Mouse (Mus musculus): ENCODE results near the gene Psmd9. TPM values are rescaled to one million over a fixed set of nuclear protein-coding genes. Genes with fewer than 3 reads are reported as not detected.

Gene Psmd9
- polyA plus RNA-seq (2014; fragmentation: Nextera tagmentation; extraction: Ambion mirVana): 52.5 and 63.5 TPM in 2 replicates

- WGBS: 87% methylated on average over 5 of the region's 5 CpGs
- Histone ChIP-seq H3K4me2 (ENCODE audit: low read length) (no peak within 1 kb of the TSS), H3K9me3 (replicated peaks; ENCODE audit: control insufficient read depth, low read length) (no peaks in the 10 kb centered on the region), H3K27me3 (replicated peaks; ENCODE audit: control insufficient read depth, insufficient read depth, low read length) (no peaks in the 10 kb centered on the region), H3K9ac (ENCODE audit: low read length) (no peak within 1 kb of the TSS), H3K4me1 (ENCODE audit: control insufficient read depth, insufficient read depth, low read length) (peaks cover 3% of the 10 kb centered on the region; the same call in 1 of the 2 replicates), H3K27ac (ENCODE audit: low read depth, low read length) (no peak within 1 kb of the TSS), H3K36me3 (ENCODE audit: control insufficient read depth, insufficient read depth, low read length) (peaks cover 26% of the 10 kb centered on the region), H3K4me3 (ENCODE audit: low read depth, low read length) (no peak within 1 kb of the TSS)
- DNase-seq (ENCODE audit: low spot score): no peak
- ATAC-seq: no peak
These were observed at the start of gene Psmd9 for GRCm38 (mm10) chr5:123169284-123169683. Gene Psmd9 (plus strand): TSS chr5:123169413.

- Histone ChIP-seq H3K9me3 (replicated peaks; ENCODE audit: control insufficient read depth, low read length) (no peaks in the 10 kb centered on the region), H3K9ac (ENCODE audit: low read length) (no peak overlapping the region), H3K4me1 (ENCODE audit: control insufficient read depth, insufficient read depth, low read length) (no peaks in the 10 kb centered on the region), H3K27ac (ENCODE audit: low read depth, low read length) (no peak overlapping the region), H3K36me3 (ENCODE audit: control insufficient read depth, insufficient read depth, low read length) (0 out of 2 replicates have a peak, but pooled peaks cover 8% of the 10 kb centered on the region), H3K27me3 (replicated peaks; ENCODE audit: control insufficient read depth, insufficient read depth, low read length) (no peaks in the 10 kb centered on the region), H3K4me3 (ENCODE audit: low read depth, low read length) (no peak overlapping the region), H3K4me2 (ENCODE audit: low read length) (no peak overlapping the region)
- WGBS: 59% methylated on average over 7 of the region's 7 CpGs
- no peak for ATAC-seq
- DNase-seq (ENCODE audit: low spot score): no peak
These were observed 48.5 kb upstream of the Psmd9 start for GRCm38 (mm10) chr5:123120624-123121215.

- ATAC-seq (no peak), DNase-seq (ENCODE audit: low spot score) (no peak)
- H3K4me2 ChIP-seq (ENCODE audit: low read length): no peak overlapping the region
- no peaks in the 10 kb centered on the region for H3K9me3 ChIP-seq (replicated peaks; ENCODE audit: control insufficient read depth, low read length)
- no peaks in the 10 kb centered on the region for H3K27me3 ChIP-seq (replicated peaks; ENCODE audit: control insufficient read depth, insufficient read depth, low read length)
- WGBS: 95% methylated on average over 4 of the region's 4 CpGs
- no peak overlapping the region for H3K9ac ChIP-seq (ENCODE audit: low read length)
- no peak overlapping the region for H3K27ac ChIP-seq (ENCODE audit: low read depth, low read length)
- H3K4me3 ChIP-seq (ENCODE audit: low read depth, low read length): no peak overlapping the region
- 0 out of 2 replicates have a peak, but pooled peaks cover 22% of the 10 kb centered on the region for H3K36me3 ChIP-seq (ENCODE audit: control insufficient read depth, insufficient read depth, low read length)
- H3K4me1 ChIP-seq (ENCODE audit: control insufficient read depth, insufficient read depth, low read length): no peaks in the 10 kb centered on the region
These were observed 47.0 kb upstream of the Psmd9 start for GRCm38 (mm10) chr5:123122181-123122580.

GRCm38 (mm10) chr5:123125105-123125504, 44.1 kb upstream of the Psmd9 start:
- no peak overlapping the region for H3K9ac ChIP-seq (ENCODE audit: low read length)
- H3K4me3 ChIP-seq (ENCODE audit: low read depth, low read length): no peak overlapping the region
- DNase-seq (ENCODE audit: low spot score) (no peak), ATAC-seq (no peak)
- H3K9me3 ChIP-seq (replicated peaks; ENCODE audit: control insufficient read depth, low read length): no peaks in the 10 kb centered on the region
- no peaks in the 10 kb centered on the region for H3K27me3 ChIP-seq (replicated peaks; ENCODE audit: control insufficient read depth, insufficient read depth, low read length)
- H3K27ac ChIP-seq (ENCODE audit: low read depth, low read length): no peak overlapping the region
- H3K4me2 ChIP-seq (ENCODE audit: low read length): no peak overlapping the region
- H3K4me1 ChIP-seq (ENCODE audit: control insufficient read depth, insufficient read depth, low read length): no peaks in the 10 kb centered on the region
- H3K36me3 ChIP-seq (ENCODE audit: control insufficient read depth, insufficient read depth, low read length): peaks cover 41% of the 10 kb centered on the region
- 89% methylated on average over 6 of the region's 6 CpGs for WGBS

- Histone ChIP-seq H3K27ac (ENCODE audit: low read depth, low read length) (no peak overlapping the region), H3K4me3 (ENCODE audit: low read depth, low read length) (no peak overlapping the region), H3K9ac (ENCODE audit: low read length) (no peak overlapping the region), H3K36me3 (ENCODE audit: control insufficient read depth, insufficient read depth, low read length) (peaks cover 48% of the 10 kb centered on the region), H3K9me3 (replicated peaks; ENCODE audit: control insufficient read depth, low read length) (no peaks in the 10 kb centered on the region), H3K4me2 (ENCODE audit: low read length) (no peak overlapping the region), H3K4me1 (ENCODE audit: control insufficient read depth, insufficient read depth, low read length) (no peaks in the 10 kb centered on the region), H3K27me3 (replicated peaks; ENCODE audit: control insufficient read depth, insufficient read depth, low read length) (no peaks in the 10 kb centered on the region)
- no peak for ATAC-seq
- 89% methylated on average over 18 of the region's 18 CpGs for WGBS
- no peak for DNase-seq (ENCODE audit: low spot score)
These were observed 43.4 kb upstream of the Psmd9 start for GRCm38 (mm10) chr5:123125638-123126406.

GRCm38 (mm10) chr5:123127031-123127430, 42.2 kb upstream of the Psmd9 start:
- ATAC-seq (no peak), DNase-seq (ENCODE audit: low spot score) (no peak)
- no peak overlapping the region for H3K4me2 ChIP-seq (ENCODE audit: low read length)
- no peaks in the 10 kb centered on the region for H3K9me3 ChIP-seq (replicated peaks; ENCODE audit: control insufficient read depth, low read length)
- WGBS: 71% methylated on average over 6 of the region's 6 CpGs
- H3K36me3 ChIP-seq (ENCODE audit: control insufficient read depth, insufficient read depth, low read length): peaks cover 58% of the 10 kb centered on the region
- H3K4me3 ChIP-seq (ENCODE audit: low read depth, low read length): no peak overlapping the region
- H3K27ac ChIP-seq (ENCODE audit: low read depth, low read length): no peak overlapping the region
- no peaks in the 10 kb centered on the region for H3K27me3 ChIP-seq (replicated peaks; ENCODE audit: control insufficient read depth, insufficient read depth, low read length)
- peaks cover 2% of the 10 kb centered on the region for H3K4me1 ChIP-seq (ENCODE audit: control insufficient read depth, insufficient read depth, low read length)
- H3K9ac ChIP-seq (ENCODE audit: low read length): no peak overlapping the region

GRCm38 (mm10) chr5:123128426-123129169, 40.6 kb upstream of the Psmd9 start:
- no peak overlapping the region for H3K9ac ChIP-seq (ENCODE audit: low read length)
- 61% methylated on average over 10 of the region's 10 CpGs for whole genome bisulfite sequencing
- peaks cover 65% of the 10 kb centered on the region for H3K36me3 ChIP-seq (ENCODE audit: control insufficient read depth, insufficient read depth, low read length)
- DNase-seq (ENCODE audit: low spot score) (no peak), ATAC-seq (no peak)
- H3K9me3 ChIP-seq (replicated peaks; ENCODE audit: control insufficient read depth, low read length): no peaks in the 10 kb centered on the region
- H3K27me3 ChIP-seq (replicated peaks; ENCODE audit: control insufficient read depth, insufficient read depth, low read length): no peaks in the 10 kb centered on the region
- H3K27ac ChIP-seq (ENCODE audit: low read depth, low read length): no peak overlapping the region
- H3K4me3 ChIP-seq (ENCODE audit: low read depth, low read length): no peak overlapping the region
- peaks cover 16% of the 10 kb centered on the region for H3K4me1 ChIP-seq (ENCODE audit: control insufficient read depth, insufficient read depth, low read length)
- no peak overlapping the region for H3K4me2 ChIP-seq (ENCODE audit: low read length)

GRCm38 (mm10) chr5:123129170-123129757, 39.9 kb upstream of the Psmd9 start:
- Histone ChIP-seq H3K27me3 (replicated peaks; ENCODE audit: control insufficient read depth, insufficient read depth, low read length) (no peaks in the 10 kb centered on the region), H3K27ac (ENCODE audit: low read depth, low read length) (no peak overlapping the region), H3K4me1 (ENCODE audit: control insufficient read depth, insufficient read depth, low read length) (peaks cover 22% of the 10 kb centered on the region), H3K4me2 (ENCODE audit: low read length) (no peak overlapping the region), H3K9me3 (replicated peaks; ENCODE audit: control insufficient read depth, low read length) (no peaks in the 10 kb centered on the region), H3K4me3 (ENCODE audit: low read depth, low read length) (no peak overlapping the region), H3K9ac (ENCODE audit: low read length) (no peak overlapping the region), H3K36me3 (ENCODE audit: control insufficient read depth, insufficient read depth, low read length) (peaks cover 71% of the 10 kb centered on the region)
- ATAC-seq (no peak), DNase-seq (ENCODE audit: low spot score) (no peak)
- WGBS: 88% methylated on average over 10 of the region's 10 CpGs

All from forebrain, embryonic 14.5 days (tissue).